Mouse (Mus musculus) frontal cortex, adult 2 months (tissue): ENCODE data around the gene Rab13. TPM values are rescaled to one million over a fixed set of nuclear protein-coding genes. Genes with fewer than 3 reads are reported as not detected.
"Not testable (repeated sequence)": the region's sequence is repeated elsewhere in the genome, so short reads cannot be mapped to it uniquely, and the experiment has no call there.

Experiments
- DNase-seq, 2 experiments: peaks; one replicate each; pipeline ENCODE4 v3.0.0; 2022; ENCODE audit warnings: low spot score in 1 of 2; ENCODE audit errors: extremely low spot score in 1 of 2
- polyA plus RNA-seq: library from polyadenylated mRNA; depleted of rRNA; stranded (reverse); fragments of >200 nt; gene quantifications from 2 replicates; pipeline ENCODE4 v1.2.3, GENCODE M21; 2012

The Rab13 gene
- polyA plus RNA-seq, 1 experiment: 11.2 TPM

GRCm38 (mm10) chr3:90222941-90223340 lies 9.4 kb downstream of the Rab13 start:
- DNase-seq: no peak

DNA sequence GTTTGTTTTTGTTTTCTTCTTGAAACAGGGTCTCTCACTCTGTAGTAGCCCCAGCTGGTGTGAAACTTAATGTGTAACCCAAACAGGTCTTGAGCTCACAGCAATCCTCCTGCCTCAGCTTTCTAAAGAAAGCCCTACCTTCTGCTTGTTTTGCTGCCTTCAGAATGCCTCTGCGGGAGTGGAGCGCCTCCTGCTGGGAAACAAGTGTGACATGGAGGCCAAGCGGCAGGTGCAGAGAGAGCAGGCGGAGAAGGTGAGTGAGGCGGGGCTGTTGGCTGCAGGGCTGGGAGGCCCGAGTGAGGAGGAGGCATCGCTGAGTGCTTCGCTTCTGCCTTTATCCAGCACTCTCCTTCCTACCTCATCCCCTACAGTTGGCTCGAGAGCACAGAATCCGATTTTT lies 10.8 kb downstream of the Rab13 start:
- DNase-seq: no peak

DNA sequence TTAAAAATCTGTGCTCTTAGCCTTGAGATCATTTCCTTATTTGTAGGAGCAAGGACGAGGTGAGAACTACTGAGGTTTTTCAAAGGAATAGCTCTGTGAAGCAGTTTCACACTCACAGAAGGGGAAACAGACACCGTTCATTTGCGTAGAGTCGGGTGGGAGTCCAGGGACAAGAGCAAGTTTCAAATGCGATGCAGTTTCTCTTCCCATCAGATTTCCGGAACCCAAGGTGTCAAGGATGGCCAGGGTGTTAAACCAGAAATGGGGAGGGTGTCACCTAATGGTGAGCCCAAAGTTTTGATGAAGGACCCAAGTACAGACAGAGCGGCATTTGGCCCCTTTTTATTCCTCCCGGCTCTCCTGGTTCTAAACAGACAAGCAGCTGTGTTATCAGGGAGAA lies 17.6 kb downstream of the Rab13 start:
- no peak for DNase-seq

- DNase-seq: peak; percentile 95 to 97
Observed at GRCm38 (mm10) chr3:90231507-90232333, 18.2 kb downstream of the Rab13 start, which contains the start of gene Jtb. Jtb (plus strand) TSS chr3:90231597.

DNA sequence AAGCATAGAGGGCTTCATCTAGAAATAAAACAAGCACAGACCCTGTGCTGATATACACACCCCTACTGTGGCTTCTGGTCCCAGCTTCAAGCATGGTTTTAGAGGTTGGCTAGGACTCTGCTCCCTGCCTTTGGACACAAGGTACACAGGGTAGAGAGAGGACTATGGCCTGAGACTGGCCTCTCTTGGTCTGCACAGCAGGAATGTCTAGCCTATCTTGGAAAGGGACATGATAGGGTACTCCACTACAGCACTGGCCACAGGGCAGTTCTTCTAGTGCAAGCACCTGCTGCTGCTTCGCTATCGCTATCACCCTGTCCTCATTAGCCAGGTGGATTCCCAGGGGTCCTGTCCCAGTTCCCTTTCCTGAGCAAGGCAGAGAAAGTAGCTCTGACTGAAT lies 27.8 kb downstream of the Rab13 start:
- no peak for DNase-seq

- no peak for DNase-seq
Observed at GRCm38 (mm10) chr3:90241669-90242358, 28.3 kb downstream of the Rab13 start.

DNA sequence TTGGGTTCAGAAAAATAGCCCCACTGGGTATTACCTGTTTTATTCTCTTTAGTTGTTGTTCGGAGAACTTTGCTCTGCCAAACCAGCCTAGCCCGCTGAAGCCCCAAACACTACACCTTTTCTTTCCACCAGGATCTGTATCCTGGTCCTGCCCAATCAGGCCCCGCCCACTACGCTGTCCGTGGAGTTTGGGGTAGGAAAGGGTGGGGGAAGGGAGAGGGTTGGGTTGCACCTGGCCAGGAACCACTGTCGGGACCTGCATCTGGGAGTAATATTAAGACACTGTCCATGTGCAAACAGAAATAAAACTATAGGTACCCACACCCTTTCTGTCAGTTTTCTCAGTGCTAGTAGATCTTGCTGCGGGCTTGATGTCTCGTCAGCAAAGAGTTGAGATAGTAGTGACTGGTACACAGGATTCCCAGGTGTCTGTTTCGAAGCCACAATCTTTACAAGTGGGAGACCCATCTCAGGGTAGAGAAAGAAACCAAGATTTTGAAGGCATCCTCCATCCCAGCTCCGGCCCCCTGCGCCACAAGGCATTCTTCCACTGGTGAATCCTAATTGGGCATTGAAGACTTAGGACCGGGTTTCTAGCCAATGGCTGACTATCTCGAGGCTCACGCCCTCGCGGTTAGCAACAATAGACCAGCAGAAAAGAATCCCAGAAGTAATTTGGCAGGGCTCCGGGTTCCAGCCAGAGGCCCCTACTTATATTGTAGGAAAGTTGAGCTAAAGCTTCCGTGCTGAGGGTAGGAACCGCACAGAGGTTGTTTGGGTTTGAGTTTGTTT lies 29.7 kb downstream of the Rab13 start, which contains the start of gene Creb3l4:
TSS of gene Creb3l4 (minus strand) at position 529 of the 792 bp plus-strand sequence.
- DNase-seq: no peak

DNA sequence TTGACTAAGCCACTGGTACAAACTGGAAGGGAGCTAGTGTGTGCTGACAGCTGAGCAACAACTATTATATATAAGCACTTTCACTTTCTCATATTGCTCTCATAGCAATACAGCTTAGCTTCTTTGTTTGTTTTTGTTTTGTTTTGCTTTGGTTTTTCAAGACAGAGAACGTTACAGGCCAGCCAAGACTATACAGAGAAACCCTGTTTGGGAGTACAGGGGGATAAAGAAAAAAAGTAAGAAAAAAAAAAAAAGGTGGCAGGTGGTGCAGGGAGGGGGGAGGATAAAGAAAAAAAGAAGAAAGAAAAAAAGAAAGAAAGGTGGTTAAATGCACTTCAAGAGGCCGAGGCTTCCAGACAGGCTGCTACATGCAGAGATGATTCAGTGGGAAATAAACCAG lies 31.9 kb downstream of the Rab13 start:
- DNase-seq: no peak

GRCm38 (mm10) chr3:90247630-90247959 lies 34.1 kb downstream of the Rab13 start:
- no peak for DNase-seq

- DNase-seq: peak; percentile 92 to 94
Observed at GRCm38 (mm10) chr3:90247960-90248745, 34.7 kb downstream of the Rab13 start, which contains the start of gene Slc39a1. Slc39a1 (plus strand) TSS chr3:90248172.

GRCm38 (mm10) chr3:90248746-90249100 lies 35.2 kb downstream of the Rab13 start:
- DNase-seq: no peak

- DNase-seq: no peak
Observed at GRCm38 (mm10) chr3:90250791-90251190, 37.3 kb downstream of the Rab13 start.

DNA sequence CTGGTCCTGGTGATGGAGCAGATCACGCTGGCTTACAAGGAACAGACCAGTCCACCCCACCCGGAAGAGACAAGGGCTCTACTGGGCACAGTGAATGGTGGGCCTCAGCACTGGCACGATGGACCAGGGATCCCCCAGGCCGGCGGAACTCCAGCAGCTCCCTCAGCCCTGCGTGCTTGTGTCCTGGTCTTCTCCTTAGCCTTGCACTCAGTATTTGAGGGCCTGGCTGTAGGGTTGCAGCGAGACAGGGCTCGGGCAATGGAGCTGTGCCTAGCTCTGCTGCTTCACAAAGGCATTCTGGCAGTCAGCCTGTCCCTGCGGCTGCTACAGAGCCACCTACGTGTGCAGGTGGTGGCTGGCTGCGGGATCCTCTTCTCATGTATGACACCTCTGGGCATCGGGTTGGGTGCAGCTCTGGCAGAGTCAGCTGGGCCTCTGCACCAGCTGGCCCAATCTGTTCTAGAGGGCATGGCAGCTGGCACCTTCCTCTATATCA lies 38.3 kb downstream of the Rab13 start:
- DNase-seq: not testable (repeated sequence)

GRCm38 (mm10) chr3:90252659-90253058 lies 39.2 kb downstream of the Rab13 start:
- DNase-seq: not testable (repeated sequence)

- not testable (repeated sequence) for DNase-seq
Observed at GRCm38 (mm10) chr3:90253174-90253573, 39.7 kb downstream of the Rab13 start.

GRCm38 (mm10) chr3:90253653-90254418 lies 40.3 kb downstream of the Rab13 start, which contains the start of gene Crtc2:
Crtc2 (plus strand) TSS chr3:90254163.
- DNase-seq: peak; percentile 97 to 98

DNA sequence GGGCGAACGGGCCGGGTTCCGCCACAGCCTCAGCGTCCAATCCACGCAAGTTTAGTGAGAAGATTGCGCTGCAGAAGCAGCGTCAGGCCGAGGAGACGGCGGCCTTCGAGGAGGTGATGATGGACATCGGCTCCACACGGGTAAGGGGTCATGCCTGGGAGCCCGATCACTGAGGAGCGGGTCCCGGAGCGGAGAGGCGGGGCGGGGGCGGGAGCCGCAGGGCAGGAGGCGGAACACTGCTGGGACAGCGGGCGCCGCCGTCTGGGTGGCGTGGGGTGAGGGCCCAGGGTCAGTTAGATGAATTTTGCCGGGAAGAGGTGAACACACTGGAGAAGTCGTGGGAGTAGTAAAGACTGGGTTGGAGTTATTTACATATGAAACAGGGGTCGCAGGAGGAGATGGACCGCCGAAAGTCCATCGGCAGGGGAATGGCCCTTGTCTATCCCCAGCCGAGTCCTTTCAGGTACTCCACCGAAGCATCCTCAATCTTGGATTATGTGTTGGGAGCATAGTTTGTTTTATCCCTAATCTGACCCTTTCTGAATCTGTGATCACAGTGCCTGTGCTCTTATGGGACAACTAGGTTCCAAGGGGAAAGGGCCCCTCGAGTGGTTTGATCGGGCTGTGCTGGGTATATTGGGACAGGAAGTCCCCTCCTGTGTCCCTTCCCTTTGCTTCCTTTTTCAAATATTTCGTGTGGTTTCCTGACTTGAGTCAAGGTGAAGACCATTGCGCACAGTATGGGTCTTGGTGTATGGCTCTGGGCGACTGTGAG lies 41.1 kb downstream of the Rab13 start:
- DNase-seq: no peak

DNA sequence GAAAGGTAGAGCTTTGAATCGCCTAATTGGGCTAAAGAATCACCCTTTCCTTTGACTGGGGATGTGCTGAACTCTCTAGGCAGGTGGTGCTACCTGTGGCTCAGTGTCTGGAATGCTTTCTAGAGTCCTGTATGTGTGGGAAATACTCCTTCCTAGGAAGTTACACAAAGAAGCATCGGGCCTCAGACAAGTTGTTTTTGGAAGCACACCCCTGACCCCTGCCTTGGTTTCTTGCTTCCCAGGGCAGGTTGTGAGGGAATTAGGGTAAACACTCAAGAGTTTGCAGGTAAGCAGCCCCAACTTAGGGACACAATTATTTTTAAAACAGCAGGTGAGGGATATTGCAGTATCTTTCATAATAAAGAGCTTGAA lies 41.7 kb downstream of the Rab13 start:
- no peak for DNase-seq
